Mouse (Mus musculus) ES-Bruce4 (cell line): ENCODE measurements around the gene Lsm3. TPM values are rescaled to one million over a fixed set of nuclear protein-coding genes. Genes with fewer than 3 reads are reported as not detected.

Source experiments
- H3K27ac ChIP-seq: 2 replicates; pipeline ENCODE4 v1.5.1; 2012; ENCODE audit warnings: low read length, inconsistent platforms; ENCODE audit not compliant: insufficient read depth
- H3K27me3 ChIP-seq: 2 replicates; pipeline ENCODE4 v1.6.1; 2012; ENCODE audit warnings: mild to moderate bottlenecking, low read length, inconsistent platforms; ENCODE audit not compliant: control insufficient read depth, poor library complexity, insufficient read depth, severe bottlenecking
- H3K36me3 ChIP-seq: 2 replicates; pipeline ENCODE4 v1.6.1; 2012; ENCODE audit warnings: inconsistent platforms, mild to moderate bottlenecking, low read length, moderate library complexity; ENCODE audit not compliant: control insufficient read depth, poor library complexity, insufficient read depth, severe bottlenecking
- H3K4me1 ChIP-seq: one replicate; pipeline ENCODE4 v1.8.1; 2011; ENCODE audit warnings: low read length; ENCODE audit not compliant: control insufficient read depth, insufficient read depth
- H3K4me3 ChIP-seq: 2 replicates; pipeline ENCODE4 v1.5.1; 2011; ENCODE audit warnings: low read depth, mild to moderate bottlenecking, low read length
- H3K9ac ChIP-seq: 2 replicates; pipeline ENCODE4 v1.6.1; 2012; ENCODE audit warnings: low read depth, mild to moderate bottlenecking, inconsistent platforms; ENCODE audit not compliant: poor library complexity, severe bottlenecking
- H3K9me3 ChIP-seq: replicated peaks from 2 replicates; pipeline ENCODE4 v1.6.1; 2012; ENCODE audit warnings: mild to moderate bottlenecking, low read length, inconsistent platforms; ENCODE audit not compliant: control insufficient read depth, poor library complexity, insufficient read depth, severe bottlenecking
- CTCF ChIP-seq: IDR thresholded peaks from one replicate; pipeline ENCODE4 v1.8.1; 2011; ENCODE audit warnings: low read depth, low read length
- EP300 ChIP-seq: IDR thresholded peaks from 2 replicates; pipeline ENCODE4 v1.6.1; 2011; ENCODE audit warnings: low read depth, low read length; ENCODE audit not compliant: insufficient read depth
- POLR2A ChIP-seq: IDR thresholded peaks from one replicate; pipeline ENCODE4 v1.8.1; 2011; ENCODE audit warnings: low read length; ENCODE audit not compliant: insufficient read depth
- polyA plus RNA-seq: library from polyadenylated mRNA; stranded (reverse); fragments of >200 nt; gene quantifications from 2 replicates; pipeline ENCODE4 v1.2.4, GENCODE M21; 2011; ENCODE audit warnings: low read depth; ENCODE audit not compliant: missing spikeins, insufficient read depth, insufficient read length

The Lsm3 gene
- polyA plus RNA-seq, 1 experiment, result 188 TPM

DNA sequence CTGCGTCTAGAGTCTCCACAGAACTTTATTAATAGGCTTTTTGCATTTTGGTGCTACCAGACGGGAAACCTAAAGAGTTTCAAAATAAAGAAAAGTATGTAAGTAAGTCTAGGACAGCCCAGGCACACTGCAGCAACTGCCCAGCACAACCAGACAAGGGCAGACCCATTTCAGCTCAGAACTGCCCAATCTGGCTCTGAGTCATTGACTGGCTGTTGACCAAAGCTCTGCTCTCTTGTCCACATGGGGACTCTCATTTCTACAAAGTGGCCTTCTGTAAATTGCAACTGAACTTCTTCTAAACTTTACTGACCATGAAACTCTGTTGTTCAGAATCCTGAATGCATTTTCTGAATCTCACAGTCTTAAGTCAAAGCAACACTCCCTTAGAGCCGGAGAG is 19.5 kb downstream of the Lsm3 start:
- Histone ChIP-seq H3K27me3 (no peaks in the 10 kb centered on the region), H3K27ac (no peak overlapping the region), H3K4me1 (no peaks in the 10 kb centered on the region), H3K4me3 (no peak overlapping the region), H3K9me3 (no peaks in the 10 kb centered on the region), H3K9ac (no peak overlapping the region), H3K36me3 (no peaks in the 10 kb centered on the region)
- TF ChIP-seq CTCF, result no peak
- TF ChIP-seq POLR2A, result no peak
- TF ChIP-seq EP300, result no peak

DNA sequence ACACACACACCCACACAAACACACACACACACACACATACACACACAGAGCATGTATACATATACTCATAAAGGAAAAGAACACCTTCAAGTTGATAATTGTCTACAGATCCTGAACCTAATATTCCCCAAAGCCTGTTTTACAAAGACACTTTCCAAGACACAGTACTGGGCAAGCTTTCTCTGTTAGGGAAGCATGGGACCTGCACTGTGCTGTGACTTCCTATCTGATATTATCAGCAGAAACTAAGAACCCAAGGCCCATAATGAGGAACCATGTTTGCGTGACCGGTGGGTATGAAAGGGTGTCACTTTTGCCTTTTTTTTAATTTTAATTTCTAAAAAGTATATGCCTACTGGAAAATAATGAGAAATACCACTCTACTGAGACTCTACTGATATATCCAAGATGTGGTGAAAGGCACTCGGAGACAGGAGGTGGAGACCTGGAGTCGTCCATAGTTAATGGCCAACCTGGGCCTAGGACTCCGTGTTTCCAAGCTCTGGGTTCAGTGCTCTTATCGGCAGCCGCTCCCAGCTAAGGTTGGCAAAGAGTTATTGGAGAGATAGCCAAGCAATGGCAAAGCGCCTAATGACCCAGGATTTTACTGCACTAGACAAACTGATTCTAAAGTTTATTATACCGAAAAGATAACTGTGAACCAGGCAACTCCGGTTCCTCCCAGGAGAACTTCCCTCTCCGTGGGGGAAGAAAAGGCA is 20.5 kb downstream of the Lsm3 start:
- H3K36me3 ChIP-seq, result no peaks in the 10 kb centered on the region
- no peak overlapping the region for H3K9ac ChIP-seq
- no peak overlapping the region for H3K27ac ChIP-seq
- no peak for TF ChIP-seq EP300
- no peak for TF ChIP-seq CTCF
- no peak for TF ChIP-seq POLR2A
- no peak overlapping the region for H3K4me3 ChIP-seq
- no peaks in the 10 kb centered on the region for H3K27me3 ChIP-seq
- H3K9me3 ChIP-seq, result no peaks in the 10 kb centered on the region
- no peaks in the 10 kb centered on the region for H3K4me1 ChIP-seq

DNA sequence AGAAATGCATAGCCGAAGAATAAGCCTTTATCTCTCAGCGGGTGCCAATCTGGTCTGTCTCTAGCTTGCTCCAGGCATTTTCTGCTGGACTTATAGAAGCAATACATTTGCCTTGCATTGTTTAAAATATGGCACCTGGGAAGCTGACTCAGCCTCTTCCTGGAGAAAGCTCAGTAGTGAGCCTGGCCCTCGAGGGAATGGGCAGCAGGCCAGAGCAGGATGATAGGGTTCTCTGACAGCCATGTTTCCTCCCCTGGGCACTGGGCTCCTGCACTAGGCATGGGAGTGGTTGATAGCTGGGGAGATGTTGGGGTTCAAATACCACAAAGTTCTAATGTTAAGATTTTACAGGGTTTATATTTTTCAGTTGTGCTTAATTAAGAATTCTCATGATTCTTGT is 25.5 kb downstream of the Lsm3 start:
- no peak overlapping the region for H3K27ac ChIP-seq
- TF ChIP-seq EP300 (no peak), CTCF (no peak), POLR2A (no peak)
- no peaks in the 10 kb centered on the region for H3K27me3 ChIP-seq
- H3K9me3 ChIP-seq, result no peaks in the 10 kb centered on the region
- no peak overlapping the region for H3K9ac ChIP-seq
- H3K36me3 ChIP-seq, result no peaks in the 10 kb centered on the region
- H3K4me3 ChIP-seq, result no peak overlapping the region
- H3K4me1 ChIP-seq, result no peaks in the 10 kb centered on the region

DNA sequence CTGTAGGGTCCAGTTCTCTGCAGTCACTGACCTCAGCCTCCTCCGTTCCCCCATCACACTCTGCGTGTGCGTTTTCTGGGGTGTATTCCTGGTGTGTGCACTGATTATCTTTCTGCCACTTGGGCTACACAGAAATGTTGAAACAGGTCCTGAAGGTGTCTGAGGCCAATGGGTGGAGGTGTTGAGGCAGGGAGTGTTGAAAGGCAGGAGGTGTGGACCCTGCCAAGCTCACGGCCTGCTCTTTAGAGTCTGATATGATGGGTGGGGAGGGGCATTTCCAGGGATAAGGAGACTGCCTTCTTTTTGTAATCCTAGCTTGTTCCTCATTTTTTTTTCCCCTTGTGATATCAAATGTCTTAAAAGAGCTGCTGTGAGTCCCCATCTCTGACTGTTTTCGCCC is 27.3 kb downstream of the Lsm3 start:
- no peak for TF ChIP-seq POLR2A
- TF ChIP-seq EP300, result no peak
- no peak for TF ChIP-seq CTCF
- H3K9ac ChIP-seq, result no peak overlapping the region
- H3K27ac ChIP-seq, result no peak overlapping the region
- no peaks in the 10 kb centered on the region for H3K9me3 ChIP-seq
- no peak overlapping the region for H3K4me3 ChIP-seq
- no peaks in the 10 kb centered on the region for H3K36me3 ChIP-seq
- H3K4me1 ChIP-seq, result no peaks in the 10 kb centered on the region
- no peaks in the 10 kb centered on the region for H3K27me3 ChIP-seq

DNA sequence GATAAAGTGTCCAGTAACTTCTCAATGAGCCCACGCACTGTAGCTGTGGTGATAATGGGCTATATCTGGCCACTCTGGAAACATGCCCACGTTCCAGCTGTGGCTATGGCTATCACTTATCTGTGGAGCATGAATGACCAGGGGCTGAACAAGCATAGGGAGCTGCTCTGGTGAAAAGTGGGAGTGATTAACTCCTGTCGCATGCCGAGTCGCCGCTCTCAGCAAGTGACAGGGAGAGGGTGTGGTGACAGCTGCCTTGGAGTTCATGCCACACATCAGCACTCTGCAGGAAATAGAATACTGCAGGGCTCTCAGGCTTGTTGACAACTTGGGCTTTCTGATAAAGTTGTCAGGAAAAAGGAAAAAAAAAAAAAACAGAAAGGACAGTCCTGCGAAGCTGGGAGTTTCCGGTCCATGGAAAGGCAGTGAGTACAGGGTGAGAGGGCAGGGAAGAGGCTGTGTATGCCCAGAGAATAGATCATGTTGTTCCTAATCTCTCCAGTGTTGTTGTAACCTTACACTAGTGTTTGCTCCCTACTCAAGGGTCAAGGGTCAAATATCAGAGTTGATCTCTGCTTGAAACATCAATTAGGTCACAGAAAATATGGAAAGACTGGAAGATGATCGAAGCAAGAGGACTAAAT is 30.6 kb downstream of the Lsm3 start:
- Histone ChIP-seq H3K4me1 (no peaks in the 10 kb centered on the region), H3K27ac (no peak overlapping the region), H3K36me3 (no peaks in the 10 kb centered on the region), H3K4me3 (no peak overlapping the region), H3K9me3 (no peaks in the 10 kb centered on the region), H3K27me3 (no peaks in the 10 kb centered on the region), H3K9ac (no peak overlapping the region)
- no peak for TF ChIP-seq EP300
- no peak for TF ChIP-seq POLR2A
- no peak for TF ChIP-seq CTCF

DNA sequence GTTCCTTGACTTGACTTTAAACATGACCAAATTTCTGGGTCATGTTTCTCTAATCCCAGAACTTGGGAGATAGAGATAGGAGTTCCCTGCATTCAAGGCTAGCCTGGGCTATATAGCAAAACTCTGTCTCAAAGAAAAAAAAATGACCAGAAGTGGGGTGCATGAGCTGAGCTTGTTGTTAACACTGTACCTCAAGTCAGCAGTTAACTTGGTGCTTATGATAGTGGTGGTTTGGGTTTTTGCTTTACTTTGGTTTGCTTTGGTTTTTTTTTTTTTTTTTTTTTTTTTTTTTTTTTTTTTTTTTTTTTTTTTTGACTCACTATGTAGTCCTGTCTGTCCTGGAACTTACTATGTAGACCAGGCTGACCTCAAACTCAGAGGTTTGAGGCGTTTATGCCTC is 31.6 kb downstream of the Lsm3 start:
- no peak overlapping the region for H3K4me3 ChIP-seq
- no peaks in the 10 kb centered on the region for H3K36me3 ChIP-seq
- no peaks in the 10 kb centered on the region for H3K27me3 ChIP-seq
- H3K9me3 ChIP-seq, result no peaks in the 10 kb centered on the region
- no peak overlapping the region for H3K27ac ChIP-seq
- H3K9ac ChIP-seq, result no peak overlapping the region
- no peaks in the 10 kb centered on the region for H3K4me1 ChIP-seq
- no peak for TF ChIP-seq CTCF
- TF ChIP-seq POLR2A, result no peak
- no peak for TF ChIP-seq EP300
